Mouse (Mus musculus) common myeloid progenitor, adult 5-6 weeks (primary cell): ENCODE results near the gene Polk. TPM values are rescaled to one million over a fixed set of nuclear protein-coding genes. Genes with fewer than 3 reads are reported as not detected.

Source experiments
- ATAC-seq: replicated peaks from 2 replicates; pipeline ENCODE4 v1.8.0; 2016; ENCODE audit warnings: low read depth, mild to moderate bottlenecking, moderate TSS enrichment, inconsistent platforms; ENCODE audit not compliant: poor library complexity, severe bottlenecking
- total RNA-seq: library from RNA; stranded (forward); fragments of 200-1000, 187-1606 nt; gene quantifications from 2 replicates; pipeline ENCODE4 v1.2.3, GENCODE M21; 2017

Polk gene
- total RNA-seq, 1 experiment from 2014 or later = 16.3 TPM

- ATAC-seq = no peak
Observed at GRCm38 (mm10) chr13:96530064-96530463, 12.3 kb downstream of the Polk start.

- ATAC-seq = no peak
Observed at GRCm38 (mm10) chr13:96529542-96529941, 12.8 kb downstream of the Polk start.

- ATAC-seq = no peak
Observed at GRCm38 (mm10) chr13:96528776-96529175, 13.6 kb downstream of the Polk start.

- ATAC-seq = 0 out of 2 replicates have a peak, but pooled peaks have one; percentile 29
Observed at GRCm38 (mm10) chr13:96527856-96528255, 14.5 kb downstream of the Polk start.

GRCm38 (mm10) chr13:96527022-96527421 lies 15.4 kb downstream of the Polk start:
- no peak for ATAC-seq

GRCm38 (mm10) chr13:96521294-96521693 lies 21.1 kb downstream of the Polk start:
- ATAC-seq = no peak

GRCm38 (mm10) chr13:96517335-96517734 lies 25.0 kb downstream of the Polk start:
- ATAC-seq = no peak

GRCm38 (mm10) chr13:96516249-96516648 lies 26.1 kb downstream of the Polk start:
- 0 out of 2 replicates have a peak, but pooled peaks have one; percentile 29 for ATAC-seq

- no peak for ATAC-seq
Observed at GRCm38 (mm10) chr13:96514154-96514942, 28.0 kb downstream of the Polk start.

- no peak for ATAC-seq
Observed at GRCm38 (mm10) chr13:96511893-96512292, 30.5 kb downstream of the Polk start.

GRCm38 (mm10) chr13:96511262-96511661 lies 31.1 kb downstream of the Polk start:
- ATAC-seq = no peak

GRCm38 (mm10) chr13:96510635-96511034 lies 31.7 kb downstream of the Polk start:
- peak; percentile 83 for ATAC-seq

- ATAC-seq = no peak
Observed at GRCm38 (mm10) chr13:96507541-96507940, 34.8 kb downstream of the Polk start.

- peak; percentile 61 for ATAC-seq
Observed at GRCm38 (mm10) chr13:96506313-96506712, 36.1 kb downstream of the Polk start.

GRCm38 (mm10) chr13:96505661-96506060 lies 36.7 kb downstream of the Polk start:
- ATAC-seq = no peak

GRCm38 (mm10) chr13:96499891-96500290 lies 42.5 kb downstream of the Polk start:
- no peak for ATAC-seq

- peak; percentile 81 for ATAC-seq
Observed at GRCm38 (mm10) chr13:96496630-96497029, 45.7 kb downstream of the Polk start.

- no peak for ATAC-seq
Observed at GRCm38 (mm10) chr13:96490433-96490832, 51.9 kb downstream of the Polk start, which contains the start of gene Gm17622. Gene Gm17622, plus strand, starts transcription at chr13:96490733.

GRCm38 (mm10) chr13:96487968-96488367 lies 54.4 kb downstream of the Polk start:
- no peak for ATAC-seq

- ATAC-seq = no peak
Observed at GRCm38 (mm10) chr13:96487230-96487629, 55.1 kb downstream of the Polk start.

- no peak for ATAC-seq
Observed at GRCm38 (mm10) chr13:96478991-96479390, 63.4 kb downstream of the Polk start.

- no peak for ATAC-seq
Observed at GRCm38 (mm10) chr13:96477226-96477625, 65.2 kb downstream of the Polk start.
